Mouse (Mus musculus) limb, embryonic 12.5 days (tissue): ENCODE measurements at regions not wholly inside any gene's neighbourhood (a gene's known extent, or its start where the extent isn't known, plus 50 kb on each side); places are given as distances from the start of the nearest gene placed in this dataset. TPM values are rescaled to one million over a fixed set of nuclear protein-coding genes. Genes with fewer than 3 reads are reported as not detected.

Source experiments
- ATAC-seq: fragments of 200-750 bp; cut with Nextera tagmentation; 2 replicates; pipeline ENCODE4 v1.8.0; 2017; ENCODE audit warnings: low read depth, moderate TSS enrichment; ENCODE audit not compliant: insufficient number of reproducible peaks, insufficient read depth, low FRiP score, low TSS enrichment
- H3K27ac ChIP-seq: fragments of 300-500 bp; sonication (generic); 2 replicates; pipeline ENCODE4 v1.5.1; 2016; ENCODE audit warnings: mild to moderate bottlenecking, moderate library complexity
- H3K27me3 ChIP-seq: fragments of 300-500 bp; sonication (generic); 2 replicates; pipeline ENCODE4 v1.6.1; 2016; ENCODE audit warnings: mild to moderate bottlenecking, moderate library complexity
- H3K36me3 ChIP-seq: fragments of 300-500 bp; sonication (generic); 2 replicates; pipeline ENCODE4 v1.6.1; 2016; ENCODE audit warnings: mild to moderate bottlenecking, moderate library complexity
- H3K4me1 ChIP-seq: fragments of 300-500 bp; sonication (generic); replicated peaks from 2 replicates; pipeline ENCODE4 v1.6.1; 2016
- H3K4me2 ChIP-seq: fragments of 300-500 bp; sonication (generic); 2 replicates; pipeline ENCODE4 v1.6.1; 2016; ENCODE audit warnings: mild to moderate bottlenecking, moderate library complexity
- H3K4me3 ChIP-seq: fragments of 300-500 bp; sonication (generic); replicated peaks from 2 replicates; pipeline ENCODE4 v1.5.1; 2016; ENCODE audit warnings: mild to moderate bottlenecking
- H3K9ac ChIP-seq: fragments of 300-500 bp; sonication (generic); replicated peaks from 2 replicates; pipeline ENCODE4 v1.6.1; 2016; ENCODE audit warnings: mild to moderate bottlenecking, moderate library complexity
- H3K9me3 ChIP-seq: fragments of 300-500 bp; sonication (generic); 2 replicates; pipeline ENCODE4 v1.6.1; 2016; ENCODE audit warnings: mild to moderate bottlenecking, moderate library complexity
- WGBS: fragments of 180-500 bp; shearing (Covaris S2); methylation state at CpG from one replicate; pipeline ENCODE4 v1.1.7; 2016; 5-methylcytosine and 5-hydroxymethylcytosine counted together
- microRNA counts: library from miRNA; unstranded; fragments of <30 nt; microRNA quantifications from one replicate; lab custom pipeline; 2017
- microRNA-seq: library from miRNA; unstranded; fragments of <30 nt; microRNA quantifications from one replicate; pipeline ENCODE4, GENCODE M21; 2017

GRCm38 (mm10) chrX:103557496-103557895, 72.9 kb upstream of the Zcchc13 start:
- Histone ChIP-seq H3K36me3 (no peaks in the 10 kb centered on the region), H3K27me3 (no peaks in the 10 kb centered on the region), H3K9me3 (no peaks in the 10 kb centered on the region), H3K27ac (no peak overlapping the region), H3K4me3 (no peak overlapping the region), H3K9ac (no peak overlapping the region), H3K4me2 (no peak overlapping the region), H3K4me1 (peaks cover 8% of the 10 kb centered on the region; the same call in 1 of the 2 replicates)
- WGBS = 81% methylated on average over 4 of the region's 4 CpGs
- no peak for ATAC-seq

GRCm38 (mm10) chrX:103563531-103564246, 66.7 kb upstream of the Zcchc13 start:
- Histone ChIP-seq H3K9ac (no peak overlapping the region), H3K4me2 (no peak overlapping the region), H3K9me3 (no peaks in the 10 kb centered on the region), H3K4me3 (no peak overlapping the region), H3K27ac (no peak overlapping the region), H3K36me3 (peaks cover 10% of the 10 kb centered on the region; the same call in 1 of the 2 replicates), H3K4me1 (no peaks in the 10 kb centered on the region), H3K27me3 (no peaks in the 10 kb centered on the region)
- ATAC-seq = no peak
- WGBS = 76% methylated on average over 8 of the region's 8 CpGs

GRCm38 (mm10) chrX:103573344-103573743, 57.0 kb upstream of the Zcchc13 start:
- H3K27me3 ChIP-seq = no peaks in the 10 kb centered on the region
- H3K9me3 ChIP-seq = no peaks in the 10 kb centered on the region
- H3K27ac ChIP-seq = no peak overlapping the region
- H3K36me3 ChIP-seq = 0 out of 2 replicates have a peak, but pooled peaks cover 2% of the 10 kb centered on the region
- H3K9ac ChIP-seq = no peak overlapping the region
- H3K4me1 ChIP-seq = no peaks in the 10 kb centered on the region
- H3K4me3 ChIP-seq = no peak overlapping the region
- no peak for ATAC-seq
- H3K4me2 ChIP-seq = no peak overlapping the region
- 94% methylated on average over 4 of the region's 4 CpGs for WGBS

GRCm38 (mm10) chrX:103579484-103579883, 50.9 kb upstream of the Zcchc13 start:
- no peak overlapping the region for H3K4me3 ChIP-seq
- no peaks in the 10 kb centered on the region for H3K9me3 ChIP-seq
- H3K4me2 ChIP-seq = no peak overlapping the region
- H3K9ac ChIP-seq = no peak overlapping the region
- no peaks in the 10 kb centered on the region for H3K4me1 ChIP-seq
- no peak for ATAC-seq
- H3K27me3 ChIP-seq = no peaks in the 10 kb centered on the region
- H3K36me3 ChIP-seq = peaks cover 4% of the 10 kb centered on the region; the same call in 1 of the 2 replicates
- 96% methylated on average over 5 of the region's 5 CpGs for WGBS
- H3K27ac ChIP-seq = no peak overlapping the region

MicroRNA genes in the stretch of these regions (microRNA counts, 519-probe panel; counts per million panel counts)
- microRNA mmu-miR-374 (lab: Ali Mortazavi, UCI) (4,416 counts per million, percentile 34 among the panel's probes with 10 or more counts), microRNA mmu-miR-421 (lab: Ali Mortazavi, UCI) (not detected)

Small RNA genes in the stretch of these regions (microRNA-seq; reads per million reads assigned to microRNA genes)
- not detected for gene Mir374b
- gene Mir374c = not detected
- gene Mir421 = 673 reads per million, percentile 72 among the genes with 10 or more reads in this experiment
